Mouse (Mus musculus): ENCODE results near the gene Kcnj6. TPM values are rescaled to one million over a fixed set of nuclear protein-coding genes. Genes with fewer than 3 reads are reported as not detected.

The Kcnj6 gene
- polyA plus RNA-seq, 1 experiment from 2014 or later, result not detected

- Histone ChIP-seq H3K9me3 (ENCODE audit: control insufficient read depth) (no peaks in the 10 kb centered on the region), H3K4me1 (replicated peaks; ENCODE audit: control insufficient read depth, insufficient read depth, low read length) (no peaks in the 10 kb centered on the region), H3K36me3 (ENCODE audit: control insufficient read depth, insufficient read depth) (no peaks in the 10 kb centered on the region), H3K4me2 (replicated peaks; ENCODE audit: low read depth) (no peak overlapping the region), H3K27me3 (replicated peaks; ENCODE audit: control insufficient read depth, insufficient read depth, low read length) (no peaks in the 10 kb centered on the region), H3K27ac (ENCODE audit: low read depth, low read length) (no peak overlapping the region), H3K4me3 (ENCODE audit: low read depth, low read length) (no peak overlapping the region), H3K9ac (ENCODE audit: low read depth, low read length) (no peak overlapping the region)
- TF ChIP-seq CTCF (IDR thresholded peaks at IDR 0.05; ENCODE audit: low read depth), result no peak
- ATAC-seq, result no peak
- WGBS, result 81% methylated on average over 5 of the region's 5 CpGs
Observed at GRCm38 (mm10) chr16:94759761-94760160, 237.7 kb downstream of the Kcnj6 start.

- Histone ChIP-seq H3K4me3 (ENCODE audit: low read depth, low read length) (no peak overlapping the region), H3K9ac (ENCODE audit: low read depth, low read length) (no peak overlapping the region), H3K4me2 (replicated peaks; ENCODE audit: low read depth) (no peak overlapping the region), H3K9me3 (ENCODE audit: control insufficient read depth) (no peaks in the 10 kb centered on the region), H3K36me3 (ENCODE audit: control insufficient read depth, insufficient read depth) (no peaks in the 10 kb centered on the region), H3K27me3 (replicated peaks; ENCODE audit: control insufficient read depth, insufficient read depth, low read length) (no peaks in the 10 kb centered on the region), H3K4me1 (replicated peaks; ENCODE audit: control insufficient read depth, insufficient read depth, low read length) (no peaks in the 10 kb centered on the region), H3K27ac (ENCODE audit: low read depth, low read length) (no peak overlapping the region)
- 13% methylated on average over 3 of the region's 3 CpGs for WGBS
- no peak for TF ChIP-seq CTCF (IDR thresholded peaks at IDR 0.05; ENCODE audit: low read depth)
- no peak for ATAC-seq
Observed at GRCm38 (mm10) chr16:94758606-94759005, 238.9 kb downstream of the Kcnj6 start.

- Histone ChIP-seq H3K9me3 (ENCODE audit: control insufficient read depth) (no peaks in the 10 kb centered on the region), H3K36me3 (ENCODE audit: control insufficient read depth, insufficient read depth) (no peaks in the 10 kb centered on the region), H3K4me3 (ENCODE audit: low read depth, low read length) (no peak overlapping the region), H3K4me1 (replicated peaks; ENCODE audit: control insufficient read depth, insufficient read depth, low read length) (no peaks in the 10 kb centered on the region), H3K27me3 (replicated peaks; ENCODE audit: control insufficient read depth, insufficient read depth, low read length) (no peaks in the 10 kb centered on the region), H3K27ac (ENCODE audit: low read depth, low read length) (no peak overlapping the region), H3K4me2 (replicated peaks; ENCODE audit: low read depth) (no peak overlapping the region), H3K9ac (ENCODE audit: low read depth, low read length) (no peak overlapping the region)
- no peak for TF ChIP-seq CTCF (IDR thresholded peaks at IDR 0.05; ENCODE audit: low read depth)
- no peak for ATAC-seq
- WGBS, result 67% methylated on average over 6 of the region's 6 CpGs
Observed at GRCm38 (mm10) chr16:94756352-94756751, 241.1 kb downstream of the Kcnj6 start.

- Histone ChIP-seq H3K4me2 (replicated peaks; ENCODE audit: low read depth) (no peak overlapping the region), H3K9me3 (ENCODE audit: control insufficient read depth) (no peaks in the 10 kb centered on the region), H3K4me1 (replicated peaks; ENCODE audit: control insufficient read depth, insufficient read depth, low read length) (no peaks in the 10 kb centered on the region), H3K36me3 (ENCODE audit: control insufficient read depth, insufficient read depth) (no peaks in the 10 kb centered on the region), H3K9ac (ENCODE audit: low read depth, low read length) (no peak overlapping the region), H3K27ac (ENCODE audit: low read depth, low read length) (no peak overlapping the region), H3K4me3 (ENCODE audit: low read depth, low read length) (no peak overlapping the region), H3K27me3 (replicated peaks; ENCODE audit: control insufficient read depth, insufficient read depth, low read length) (no peaks in the 10 kb centered on the region)
- TF ChIP-seq CTCF (IDR thresholded peaks at IDR 0.05; ENCODE audit: low read depth), result no peak
- no peak for ATAC-seq
- WGBS, result 92% methylated on average over 1 of the region's 1 CpGs
Observed at GRCm38 (mm10) chr16:94753453-94753852, 244.0 kb downstream of the Kcnj6 start.

GRCm38 (mm10) chr16:94752781-94753180 is 244.7 kb downstream of the Kcnj6 start:
- no peak overlapping the region for H3K9ac ChIP-seq (ENCODE audit: low read depth, low read length)
- H3K27ac ChIP-seq (ENCODE audit: low read depth, low read length), result no peak overlapping the region
- 48% methylated on average over 10 of the region's 10 CpGs for WGBS
- H3K4me2 ChIP-seq (replicated peaks; ENCODE audit: low read depth), result no peak overlapping the region
- no peaks in the 10 kb centered on the region for H3K4me1 ChIP-seq (replicated peaks; ENCODE audit: control insufficient read depth, insufficient read depth, low read length)
- H3K4me3 ChIP-seq (ENCODE audit: low read depth, low read length), result no peak overlapping the region
- no peak for TF ChIP-seq CTCF (IDR thresholded peaks at IDR 0.05; ENCODE audit: low read depth)
- no peaks in the 10 kb centered on the region for H3K36me3 ChIP-seq (ENCODE audit: control insufficient read depth, insufficient read depth)
- no peaks in the 10 kb centered on the region for H3K27me3 ChIP-seq (replicated peaks; ENCODE audit: control insufficient read depth, insufficient read depth, low read length)
- no peaks in the 10 kb centered on the region for H3K9me3 ChIP-seq (ENCODE audit: control insufficient read depth)
- ATAC-seq, result no peak

GRCm38 (mm10) chr16:94745016-94745415 is 252.5 kb downstream of the Kcnj6 start:
- Histone ChIP-seq H3K9ac (ENCODE audit: low read depth, low read length) (no peak overlapping the region), H3K27ac (ENCODE audit: low read depth, low read length) (no peak overlapping the region)
- no peak for ATAC-seq

More at GRCm38 (mm10) chr16:94745016-94745415, 252.5 kb downstream of the Kcnj6 start:
- H3K9me3 ChIP-seq (ENCODE audit: control insufficient read depth), result no peaks in the 10 kb centered on the region
- no peaks in the 10 kb centered on the region for H3K4me1 ChIP-seq (replicated peaks; ENCODE audit: control insufficient read depth, insufficient read depth, low read length)
- no peak for TF ChIP-seq CTCF (IDR thresholded peaks at IDR 0.05; ENCODE audit: low read depth)
- 73% methylated on average over 9 of the region's 9 CpGs for WGBS
- no peaks in the 10 kb centered on the region for H3K36me3 ChIP-seq (ENCODE audit: control insufficient read depth, insufficient read depth)
- no peaks in the 10 kb centered on the region for H3K27me3 ChIP-seq (replicated peaks; ENCODE audit: control insufficient read depth, insufficient read depth, low read length)
- H3K4me2 ChIP-seq (replicated peaks; ENCODE audit: low read depth), result no peak overlapping the region
- no peak overlapping the region for H3K4me3 ChIP-seq (ENCODE audit: low read depth, low read length)
